Mouse (Mus musculus) neural tube, embryonic 10.5 days (tissue): ENCODE measurements around the gene Cbx7.
"Not testable (repeated sequence)": the region's sequence is repeated elsewhere in the genome, so short reads cannot be mapped to it uniquely, and the experiment has no call there.

Experiments
- DNase-seq: peaks from one replicate; pipeline ENCODE4 v3.0.0-alpha.2; 2017; ENCODE audit warnings: low spot score; ENCODE audit errors: extremely low spot score

The Cbx7 gene

GRCm38 (mm10) chr15:79950250-79951025 lies 20.5 kb downstream of the Cbx7 start:
- DNase-seq, result peak; percentile 81

- DNase-seq, result no peak
These were observed 23.2 kb downstream of the Cbx7 start for GRCm38 (mm10) chr15:79947681-79948080.

- DNase-seq, result no peak
These were observed 24.1 kb downstream of the Cbx7 start for GRCm38 (mm10) chr15:79946790-79947189.

GRCm38 (mm10) chr15:79946022-79946421 lies 24.9 kb downstream of the Cbx7 start:
- peak; percentile 91 for DNase-seq

- no peak for DNase-seq
These were observed 26.0 kb downstream of the Cbx7 start for GRCm38 (mm10) chr15:79944948-79945347.

DNA sequence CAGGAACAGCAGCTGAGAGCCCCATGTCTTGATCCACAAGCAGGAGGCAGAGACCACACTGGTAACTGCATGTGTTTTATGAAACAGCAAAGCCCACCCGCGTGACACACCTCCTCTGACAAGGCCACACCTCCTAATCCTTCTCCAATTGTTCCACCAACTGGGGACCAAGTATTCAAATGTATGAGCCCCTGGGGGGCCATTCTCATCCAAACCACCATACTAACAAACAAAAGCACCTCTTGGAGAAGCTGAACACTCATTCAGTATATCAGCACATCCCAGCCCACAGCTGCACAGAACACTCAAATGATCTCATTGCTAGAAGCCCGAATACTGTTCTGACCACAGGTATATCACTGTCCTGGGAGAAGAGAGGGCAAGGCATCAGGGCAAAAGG lies 27.3 kb downstream of the Cbx7 start:
- no peak for DNase-seq

GRCm38 (mm10) chr15:79942541-79942940 lies 28.4 kb downstream of the Cbx7 start:
- no peak for DNase-seq

DNA sequence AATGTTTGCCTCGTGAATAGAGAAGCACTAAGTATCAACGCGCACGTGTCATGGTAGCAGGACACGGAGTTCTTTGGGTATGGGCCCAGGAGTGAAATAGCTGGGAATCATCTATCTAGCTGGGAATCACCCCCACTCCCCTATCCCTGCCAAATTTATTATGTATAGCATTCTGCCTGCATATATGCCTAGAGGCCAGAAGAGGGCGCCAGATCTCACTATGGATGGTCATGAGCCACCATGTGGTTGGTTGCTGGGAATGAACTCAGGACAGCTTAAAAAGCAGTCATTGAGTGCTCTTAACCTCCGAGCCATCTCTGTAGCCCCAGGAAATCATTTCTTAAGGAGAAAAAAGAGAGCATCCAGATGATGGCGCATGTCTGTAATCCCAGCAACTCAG lies 30.0 kb downstream of the Cbx7 start:
- DNase-seq, result no peak

- no peak for DNase-seq
These were observed 31.0 kb downstream of the Cbx7 start for GRCm38 (mm10) chr15:79939913-79940312.

GRCm38 (mm10) chr15:79939501-79939900 lies 31.4 kb downstream of the Cbx7 start:
- DNase-seq, result not testable (repeated sequence)

GRCm38 (mm10) chr15:79939020-79939419 lies 31.9 kb downstream of the Cbx7 start:
- no peak for DNase-seq

DNA sequence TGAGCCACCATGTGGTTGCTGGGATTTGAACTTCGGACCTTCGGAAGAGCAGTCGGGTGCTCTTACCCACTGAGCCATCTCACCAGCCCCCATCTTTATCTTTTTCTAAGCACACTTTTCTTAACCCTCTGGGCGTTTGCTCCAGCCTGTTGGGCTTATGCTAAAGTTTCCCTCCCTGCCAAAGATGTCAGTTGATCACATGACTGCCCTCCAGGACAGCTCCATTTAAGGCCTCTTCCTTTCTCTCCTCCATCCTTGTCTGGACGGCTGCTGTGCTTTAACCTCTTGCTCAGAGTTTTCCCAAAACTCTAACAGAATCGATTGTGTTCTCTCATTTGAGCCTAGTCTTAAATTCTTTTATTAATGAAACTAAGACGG lies 34.6 kb downstream of the Cbx7 start:
- DNase-seq, result no peak

- DNase-seq, result no peak
These were observed 35.1 kb downstream of the Cbx7 start for GRCm38 (mm10) chr15:79935654-79936373.

DNA sequence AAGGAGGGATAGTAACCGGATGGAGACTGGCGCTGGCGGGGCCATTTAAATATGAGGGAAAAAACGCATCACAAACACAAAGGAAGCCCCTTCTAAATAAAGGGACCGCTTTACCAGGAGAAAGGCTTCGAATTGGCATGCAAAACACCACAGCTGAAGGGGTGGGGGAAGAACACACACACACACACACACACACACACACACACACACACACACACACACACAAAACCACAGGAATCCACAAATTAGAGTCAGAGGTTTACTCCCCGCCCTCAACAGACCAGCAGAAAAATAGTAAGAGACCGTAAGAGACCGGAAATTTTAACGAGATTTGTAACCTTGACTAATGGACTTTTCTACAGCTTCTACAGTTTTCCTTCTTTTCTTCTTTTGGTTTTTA lies 36.1 kb downstream of the Cbx7 start:
- no peak for DNase-seq

DNA sequence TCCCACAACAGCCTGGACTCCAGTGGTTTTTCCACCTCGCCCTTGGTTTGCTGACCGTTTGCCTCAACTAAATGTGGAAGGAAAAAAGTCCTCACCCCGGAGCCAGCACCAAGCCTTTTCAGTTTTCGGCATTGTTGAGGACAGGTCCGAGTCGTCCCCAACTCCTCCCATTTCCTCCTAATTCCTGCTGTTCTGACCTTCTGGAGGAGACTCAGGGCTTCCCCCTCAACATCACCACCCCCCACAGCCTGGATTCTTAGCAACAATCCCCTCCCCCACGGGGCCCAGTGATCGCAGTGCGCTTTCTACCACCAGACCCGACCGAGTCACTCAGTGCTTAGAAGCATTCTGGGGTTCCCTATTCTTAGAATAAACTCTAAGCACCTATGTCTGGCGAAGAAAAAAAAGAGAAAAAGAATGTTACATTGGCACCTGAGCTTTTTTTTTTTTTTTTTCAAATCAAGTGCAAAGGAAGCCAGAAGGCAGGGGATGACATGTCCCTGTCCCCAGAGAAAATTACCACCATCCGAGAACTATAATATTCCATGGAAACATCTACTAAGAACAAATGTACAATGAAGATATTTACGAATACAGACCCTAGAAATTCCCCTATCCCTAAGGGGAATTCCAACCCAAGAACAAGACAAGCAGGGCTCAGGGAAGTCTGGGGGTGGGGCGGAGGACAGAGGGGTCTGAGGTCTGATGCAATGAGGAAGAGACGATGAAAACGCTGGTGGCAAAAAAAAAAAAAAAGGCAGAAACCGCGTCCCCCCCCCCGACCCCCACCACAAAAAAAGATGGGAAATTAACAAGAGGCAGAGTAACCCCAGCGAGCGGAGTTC lies 37.0 kb downstream of the Cbx7 start:
- DNase-seq, result no peak

DNA sequence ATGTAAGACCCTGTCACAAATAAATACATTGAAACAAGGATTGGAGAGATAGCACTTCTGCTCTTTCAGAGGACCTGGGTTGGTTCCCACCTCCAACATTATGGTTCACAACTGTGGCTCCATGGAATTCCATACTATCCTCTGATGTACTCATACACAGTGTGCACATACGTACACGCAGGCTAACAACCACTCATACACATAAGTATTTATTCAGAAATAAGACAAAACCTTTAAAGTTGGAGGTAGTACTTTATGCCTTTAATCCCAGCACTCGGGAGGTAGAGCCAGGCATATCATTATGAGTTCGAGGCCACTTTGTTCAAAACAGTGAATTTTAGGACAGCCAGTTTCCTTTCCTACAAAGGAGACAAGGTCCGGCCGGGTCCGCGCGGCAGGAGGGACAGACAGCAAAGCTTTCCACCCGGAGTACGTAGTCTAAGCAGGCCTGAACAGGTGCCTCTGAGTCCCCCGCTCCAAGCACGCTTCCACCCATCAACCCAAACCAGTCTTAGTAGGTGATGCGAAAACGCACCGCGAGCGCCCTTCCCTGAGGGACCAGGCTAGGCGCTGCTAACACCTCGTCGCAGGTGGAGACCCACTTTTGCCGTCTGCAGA lies 37.8 kb downstream of the Cbx7 start:
- DNase-seq, result no peak

DNA sequence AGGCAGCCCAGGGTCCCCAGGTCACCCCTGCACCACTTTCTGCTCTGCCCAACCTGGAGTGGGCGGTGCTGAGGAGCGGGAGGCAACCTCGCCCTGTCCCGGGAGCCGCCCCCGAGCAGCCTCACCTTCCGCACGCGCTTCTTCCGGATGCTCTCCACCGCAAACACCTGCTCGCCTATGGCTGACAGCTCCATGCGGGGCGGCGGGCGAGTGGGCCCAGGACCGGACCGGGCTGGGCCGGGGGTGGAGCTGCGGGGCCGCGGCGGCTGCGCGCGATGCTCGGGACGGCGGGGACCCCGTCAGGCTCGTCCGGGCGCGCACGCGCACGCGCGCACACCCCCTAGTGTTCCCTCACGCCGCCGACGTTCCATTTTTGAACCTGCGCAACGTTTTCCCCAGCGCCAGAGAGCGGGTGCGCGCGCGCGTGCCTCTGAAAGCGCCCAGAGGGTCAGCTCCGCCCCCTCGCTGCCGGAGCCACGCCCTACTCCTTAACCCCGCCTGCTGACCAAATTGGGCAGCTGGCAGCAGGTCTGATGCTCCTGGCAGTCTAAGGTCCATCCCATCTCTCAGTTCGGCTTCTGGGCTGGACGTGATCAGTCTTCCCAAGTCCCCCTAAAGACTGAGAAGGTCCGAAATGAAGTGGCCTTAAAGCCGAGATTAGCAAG lies 38.5 kb downstream of the Cbx7 start:
- peak; percentile 81 for DNase-seq

- DNase-seq, result no peak
These were observed 39.3 kb downstream of the Cbx7 start for GRCm38 (mm10) chr15:79931496-79932141.

DNA sequence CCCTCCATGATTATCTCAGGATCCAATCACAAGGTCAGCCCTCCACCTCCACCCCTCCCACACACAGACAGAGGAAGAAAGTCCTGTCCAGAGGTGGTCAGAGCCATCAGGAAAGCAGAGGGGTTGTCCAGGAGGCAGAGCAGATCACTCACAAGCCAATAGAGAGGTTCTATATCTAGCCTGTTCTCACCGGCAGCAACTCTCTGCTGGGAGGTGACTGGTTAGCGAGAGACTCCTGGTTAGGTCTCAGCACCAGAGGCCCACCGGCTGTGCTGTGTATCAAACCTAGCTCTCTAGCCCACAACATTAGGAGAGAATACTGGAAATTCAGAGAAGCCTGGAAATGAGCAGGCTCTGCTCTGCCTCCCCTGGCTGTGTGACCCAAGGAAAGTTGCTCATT lies 41.2 kb downstream of the Cbx7 start:
- no peak for DNase-seq

- no peak for DNase-seq
These were observed 42.2 kb downstream of the Cbx7 start for GRCm38 (mm10) chr15:79928736-79929135.

DNA sequence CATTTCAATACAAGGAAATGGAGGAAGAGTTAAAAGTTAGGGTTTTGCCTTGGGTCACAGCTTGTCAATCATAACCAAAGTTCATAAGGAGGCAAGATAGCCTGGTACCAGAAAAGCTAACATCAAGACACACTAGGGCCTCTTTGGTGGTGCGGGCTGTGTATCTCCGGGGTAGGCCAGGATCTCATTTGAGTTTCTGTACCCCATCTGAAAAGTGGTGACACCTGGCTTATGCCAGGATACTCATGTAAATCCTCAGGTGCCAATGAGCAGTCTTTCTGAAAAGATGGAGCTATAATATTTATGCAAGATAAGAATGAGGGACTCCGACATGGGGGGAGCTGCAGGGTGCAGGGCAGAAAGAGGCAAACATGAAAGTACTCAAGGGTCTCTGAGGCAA lies 42.6 kb downstream of the Cbx7 start:
- DNase-seq, result no peak
